Mouse (Mus musculus): ENCODE measurements at regions not wholly inside any gene's neighbourhood (a gene's known extent, or its start where the extent isn't known, plus 50 kb on each side); places are given as distances from the start of the nearest gene placed in this dataset.

DNA sequence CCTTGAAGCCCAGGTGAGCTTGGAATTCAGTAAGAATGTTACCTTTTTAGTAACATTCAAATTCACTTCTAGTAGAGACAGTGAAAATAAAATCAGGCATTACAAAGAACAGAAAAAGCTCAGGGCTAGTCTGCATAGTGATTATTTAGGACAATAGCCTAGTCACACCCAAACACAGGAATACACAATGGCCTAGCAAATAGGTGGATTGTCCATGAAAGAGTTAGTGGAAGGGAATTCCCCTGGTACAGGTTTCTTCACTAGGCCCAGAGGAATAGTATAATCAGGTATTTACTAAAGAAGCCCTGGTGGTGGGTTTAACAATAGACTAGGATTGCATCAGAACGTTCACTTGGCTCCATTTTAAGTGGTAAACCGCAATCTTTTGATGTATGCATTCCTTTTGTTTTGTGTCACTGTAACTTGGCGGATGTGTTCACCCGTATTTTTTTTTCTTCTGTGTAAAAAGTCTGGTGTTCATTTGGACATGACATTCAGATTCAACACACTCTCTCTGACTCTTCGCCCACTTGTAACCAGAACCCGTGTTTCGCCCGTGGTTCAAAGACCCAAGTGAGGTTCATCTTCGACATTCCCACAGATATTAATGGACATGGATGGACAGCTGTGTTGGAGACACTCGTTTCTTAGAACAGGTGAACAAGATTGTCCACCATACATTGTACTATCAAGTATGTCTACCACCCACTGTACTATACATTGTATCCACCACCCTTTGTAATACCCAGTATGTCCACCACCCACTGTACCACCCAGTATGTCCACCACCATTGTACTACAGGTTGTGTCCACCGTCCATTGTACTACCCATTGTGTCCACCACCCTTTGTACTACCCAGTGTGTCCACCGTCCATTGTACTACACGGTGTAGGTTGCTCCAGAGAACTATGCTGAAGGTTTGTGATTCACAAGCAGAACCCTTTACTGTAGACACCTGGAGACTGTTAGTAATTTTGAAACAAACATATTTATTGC lies 146.9 kb upstream of the Negr1 start:
- no peak for DNase-seq (ENCODE audit: low spot score in 2 of 2)

DNA sequence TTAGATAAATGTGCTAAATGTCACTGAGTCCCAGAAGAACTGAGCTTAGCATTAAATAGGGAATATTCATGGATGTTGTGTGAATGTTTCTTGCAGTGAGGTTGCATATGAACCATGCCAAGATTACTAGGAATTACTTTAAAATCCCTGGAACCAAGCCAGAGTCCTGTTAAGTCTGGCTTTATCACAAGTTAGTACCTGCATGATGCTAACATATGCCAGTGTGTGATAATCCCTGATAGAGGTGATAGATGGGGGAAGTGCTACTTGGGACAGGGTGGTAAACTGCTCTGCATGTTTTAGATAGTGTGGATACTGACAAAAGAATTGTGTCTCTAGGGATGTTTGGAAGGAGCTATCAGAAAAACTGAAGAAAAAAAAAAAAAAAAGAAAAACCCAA lies 143.5 kb upstream of the Negr1 start:
- DNase-seq (ENCODE audit: low spot score in 2 of 2) = no peak

GRCm38 (mm10) chr3:156423100-156423499 lies 138.5 kb upstream of the Negr1 start:
- peak in 1 of 2 experiments; percentile 8 for DNase-seq (ENCODE audit: low spot score in 2 of 2)

DNA sequence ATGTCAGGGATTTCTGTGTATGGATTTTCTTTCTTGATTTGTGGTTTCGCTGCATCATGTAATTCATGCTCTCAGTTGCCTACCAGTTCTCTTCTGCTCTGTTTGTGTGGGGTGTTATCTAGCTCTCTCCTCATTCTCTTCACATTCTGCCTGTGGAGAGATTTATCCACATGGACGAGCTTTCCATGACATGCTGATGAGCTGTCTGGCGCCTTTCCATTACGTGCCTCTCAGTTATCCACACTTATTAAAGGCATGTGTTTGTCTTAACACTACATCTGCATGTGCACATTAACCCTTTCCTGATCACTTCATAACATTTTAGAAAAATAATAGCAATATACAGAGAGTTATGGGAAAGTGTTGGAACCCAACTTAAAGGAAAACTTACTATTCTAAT lies 106.6 kb upstream of the Negr1 start:
- DNase-seq (ENCODE audit: low spot score in 2 of 2) = no peak

GRCm38 (mm10) chr3:156463299-156463698 lies 98.3 kb upstream of the Negr1 start:
- DNase-seq (ENCODE audit: low spot score in 2 of 2) = no peak

GRCm38 (mm10) chr3:156465601-156466000 lies 96.0 kb upstream of the Negr1 start:
- DNase-seq (ENCODE audit: low spot score in 2 of 2) = no peak

- DNase-seq (ENCODE audit: low spot score in 2 of 2) = no peak
These were observed 88.9 kb upstream of the Negr1 start for GRCm38 (mm10) chr3:156472665-156473064.

Measured in layer of hippocampus, postnatal 14 days (tissue).